Mouse (Mus musculus) heart, embryonic 14.5 days (tissue): Measurements from ENCODE around the gene Zfp296. TPM values are rescaled to one million over a fixed set of nuclear protein-coding genes. Genes with fewer than 3 reads are reported as not detected.

ENCODE experiments used
- ATAC-seq: fragments of 200-750 bp; cut with Nextera tagmentation; 2 replicates; pipeline ENCODE4 v1.8.0; 2017; ENCODE audit warnings: low read depth, moderate TSS enrichment; ENCODE audit not compliant: insufficient number of reproducible peaks, insufficient read depth, low FRiP score
- H3K27ac ChIP-seq, 2 experiments: fragments of 200-500 bp in 1 of 2; fragments of 300-500 bp in 1 of 2; sonication (generic) in 1 of 2; replicated peaks in 1 of 2; 2 replicates each; pipeline ENCODE4 v1.5.1; 2012 to 2014; ENCODE audit warnings: low read depth in 2 of 2, low read length in 2 of 2, control low read depth in 1 of 2, mild to moderate bottlenecking in 1 of 2, mixed read lengths in 1 of 2; ENCODE audit not compliant: control insufficient read depth in 1 of 2, insufficient read depth in 1 of 2
- H3K27me3 ChIP-seq: fragments of 300-500 bp; sonication (generic); 2 replicates; pipeline ENCODE4 v1.6.1; 2014; ENCODE audit warnings: mild to moderate bottlenecking, low read length, control low read depth; ENCODE audit not compliant: control insufficient read depth, insufficient read depth
- H3K36me3 ChIP-seq: fragments of 300-500 bp; sonication (generic); 2 replicates; pipeline ENCODE4 v1.6.1; 2014; ENCODE audit warnings: mild to moderate bottlenecking, control low read depth, low read length, mixed read lengths; ENCODE audit not compliant: control insufficient read depth, insufficient read depth
- H3K4me1 ChIP-seq, 2 experiments: fragments of 200-500 bp in 1 of 2; fragments of 300-500 bp in 1 of 2; sonication (generic) in 1 of 2; 2 replicates each; pipeline ENCODE4 v1.6.1; 2012 to 2014; ENCODE audit warnings: low read length in 2 of 2, control low read depth in 1 of 2, mixed read lengths in 1 of 2; ENCODE audit not compliant: control insufficient read depth in 2 of 2, insufficient read depth in 2 of 2
- H3K4me2 ChIP-seq: fragments of 300-500 bp; sonication (generic); 2 replicates; pipeline ENCODE4 v1.6.1; 2014; ENCODE audit warnings: mild to moderate bottlenecking, low read length
- H3K4me3 ChIP-seq, 2 experiments: fragments of 200-500 bp in 1 of 2; fragments of 300-500 bp in 1 of 2; sonication (generic) in 1 of 2; 2 replicates each; pipeline ENCODE4 v1.5.1; 2012 to 2014; ENCODE audit warnings: low read length in 2 of 2, mild to moderate bottlenecking in 2 of 2, control low read depth in 1 of 2, low read depth in 1 of 2, moderate library complexity in 1 of 2; ENCODE audit not compliant: control insufficient read depth in 1 of 2, insufficient read depth in 1 of 2
- H3K9ac ChIP-seq: fragments of 300-500 bp; sonication (generic); 2 replicates; pipeline ENCODE4 v1.6.1; 2014; ENCODE audit warnings: mild to moderate bottlenecking, low read length
- H3K9me3 ChIP-seq: fragments of 300-500 bp; sonication (generic); 2 replicates; pipeline ENCODE4 v1.6.1; 2016; ENCODE audit warnings: low read length, control low read depth; ENCODE audit not compliant: control insufficient read depth
- WGBS: fragments of 180-500 bp; shearing (Covaris S2); extraction: QIAGEN DNeasy Blood & Tissue Kit; methylation state at CpG from one replicate; pipeline ENCODE4 v1.1.7; 2014; 5-methylcytosine and 5-hydroxymethylcytosine counted together
- polyA plus RNA-seq: library from polyadenylated mRNA; unstranded; fragments of >200 nt; fragmentation: Nextera tagmentation; extraction: Ambion mirVana; gene quantifications from 2 replicates; pipeline ENCODE4 v1.2.1, GENCODE M21; 2014

Zfp296 gene
- polyA plus RNA-seq, 1 experiment from 2014 or later, result 0.38 TPM

DNA sequence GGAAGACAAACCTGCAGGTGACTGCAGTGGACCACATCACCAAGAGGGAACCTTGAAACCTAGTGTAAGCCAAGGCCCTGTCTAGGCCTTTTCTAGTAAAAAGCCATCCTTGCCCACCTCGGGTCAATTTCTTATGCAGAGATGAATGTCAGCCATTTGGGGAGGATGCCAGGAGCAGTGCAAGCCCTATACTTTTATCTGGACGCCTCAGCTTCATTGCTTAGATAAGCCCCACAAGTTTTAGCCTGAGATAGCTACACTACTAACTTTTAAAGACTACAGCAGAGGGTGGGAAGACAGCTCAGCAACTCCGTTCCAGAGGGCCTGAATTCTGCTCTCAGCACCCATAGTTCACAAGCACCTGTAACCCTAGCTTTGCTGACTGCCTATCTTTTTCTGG is 13.2 kb upstream of the Zfp296 start:
- Histone ChIP-seq H3K9me3 (no peaks in the 10 kb centered on the region), H3K9ac (0 out of 2 replicates have a peak overlapping the region, but pooled peaks have one; percentile 97), H3K27me3 (no peaks in the 10 kb centered on the region), H3K4me3 (no peak overlapping the region), H3K36me3 (peaks cover 38% of the 10 kb centered on the region), H3K27ac (no peak overlapping the region), H3K4me2 (no peak overlapping the region), H3K4me1 (peaks cover 12 to 32% of the 10 kb centered on the region in 2 experiments)
- 67% methylated on average over 3 of the region's 3 CpGs for WGBS
- no peak for ATAC-seq

- ATAC-seq, result no peak
- 99% methylated on average over 4 of the region's 4 CpGs for WGBS
- H3K36me3 ChIP-seq, result peaks cover 44% of the 10 kb centered on the region
- H3K4me2 ChIP-seq, result no peak overlapping the region
- no peaks in the 10 kb centered on the region for H3K27me3 ChIP-seq
- no peak overlapping the region for H3K4me3 ChIP-seq
- H3K4me1 ChIP-seq, result peaks cover 9 to 26% of the 10 kb centered on the region in 2 experiments
- no peak overlapping the region for H3K9ac ChIP-seq
- H3K9me3 ChIP-seq, result no peaks in the 10 kb centered on the region
- no peak overlapping the region for H3K27ac ChIP-seq
These were observed 12.6 kb upstream of the Zfp296 start for GRCm38 (mm10) chr7:19564455-19564854.

DNA sequence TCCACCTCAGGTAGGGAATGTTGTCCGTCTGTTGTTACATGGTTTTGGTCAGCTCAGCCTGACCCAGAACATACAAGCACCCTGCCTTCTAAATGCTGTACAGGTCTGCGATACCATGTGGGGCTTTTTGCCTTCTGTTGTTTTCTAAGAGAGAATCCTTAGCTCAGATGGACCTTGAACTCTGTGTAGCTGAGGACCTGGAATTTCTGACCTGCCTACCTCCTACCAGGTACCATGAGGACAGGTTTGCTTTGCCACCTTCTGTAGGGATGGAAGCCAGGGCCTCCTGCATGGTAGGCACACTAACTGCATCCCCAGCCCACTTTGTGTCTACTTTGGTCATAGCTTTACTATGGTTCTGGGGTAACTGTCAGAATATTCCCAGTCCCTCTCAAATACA is 11.3 kb upstream of the Zfp296 start:
- 94% methylated on average over 2 of the region's 2 CpGs for WGBS
- Histone ChIP-seq H3K9me3 (no peaks in the 10 kb centered on the region), H3K36me3 (peaks cover 52% of the 10 kb centered on the region), H3K27me3 (no peaks in the 10 kb centered on the region), H3K4me1 (peaks cover under 1 to 13% of the 10 kb centered on the region in 2 experiments; a peak in 3 of 4 replicates), H3K4me3 (no peak overlapping the region), H3K9ac (no peak overlapping the region), H3K4me2 (no peak overlapping the region), H3K27ac (no peak overlapping the region)
- no peak for ATAC-seq

- Histone ChIP-seq H3K36me3 (peaks cover 52% of the 10 kb centered on the region), H3K27ac (no peak overlapping the region), H3K4me2 (no peak overlapping the region), H3K9me3 (no peaks in the 10 kb centered on the region), H3K27me3 (no peaks in the 10 kb centered on the region), H3K9ac (no peak overlapping the region), H3K4me3 (no peak overlapping the region), H3K4me1 (peaks cover 2 to 20% of the 10 kb centered on the region in 2 experiments; a peak in 3 of 4 replicates)
- ATAC-seq, result no peak
- WGBS, result 90% methylated on average over 8 of the region's 8 CpGs
These were observed 9.7 kb upstream of the Zfp296 start for GRCm38 (mm10) chr7:19567426-19567825.

DNA sequence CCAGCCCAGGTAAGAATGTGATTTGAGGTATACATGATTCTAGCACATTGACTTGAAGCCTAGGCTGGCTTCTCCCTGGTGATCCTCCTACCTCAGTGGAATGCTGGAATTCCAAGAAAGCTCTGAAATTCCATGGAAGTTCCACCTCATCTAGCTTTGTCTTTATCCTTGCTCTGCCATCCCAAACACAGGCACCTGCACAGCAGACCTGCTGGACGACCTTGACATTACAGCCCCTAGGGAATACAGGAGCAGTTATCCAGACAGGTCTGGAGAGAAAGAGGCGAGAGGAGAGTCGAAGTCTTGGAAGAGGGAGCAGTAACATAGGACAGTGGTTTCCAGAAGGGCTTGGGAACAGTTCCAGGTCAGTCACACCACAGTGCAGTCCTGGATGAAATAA is 7.4 kb upstream of the Zfp296 start:
- peaks cover 47% of the 10 kb centered on the region for H3K36me3 ChIP-seq
- H3K9me3 ChIP-seq, result no peaks in the 10 kb centered on the region
- 85% methylated on average over 3 of the region's 3 CpGs for WGBS

GRCm38 (mm10) chr7:19572926-19573775 is 3.9 kb upstream of the Zfp296 start:
- Histone ChIP-seq H3K4me3 (peak overlapping the region; percentile 64 to 89), H3K4me2 (peak overlapping the region; percentile 78), H3K4me1 (peaks cover 17 to 25% of the 10 kb centered on the region in 2 experiments; a peak in 3 of 4 replicates), H3K9me3 (no peaks in the 10 kb centered on the region), H3K27ac (peak overlapping the region; percentile 80 to 83), H3K36me3 (peaks cover 21% of the 10 kb centered on the region), H3K9ac (peak overlapping the region; percentile 77), H3K27me3 (peaks cover 23% of the 10 kb centered on the region)
- ATAC-seq, result peak; percentile 75
- under 1% methylated on average over 53 of the region's 53 CpGs for WGBS

More for the DNA sequence above, 7.4 kb upstream of the Zfp296 start:
- Histone ChIP-seq H3K9ac (no peak overlapping the region), H3K4me2 (no peak overlapping the region), H3K27ac (no peak overlapping the region), H3K4me3 (no peak overlapping the region), H3K27me3 (no peaks in the 10 kb centered on the region), H3K4me1 (peaks cover 6 to 12% of the 10 kb centered on the region in 2 experiments; a peak in 3 of 4 replicates)
- ATAC-seq, result no peak

GRCm38 (mm10) chr7:19573776-19574140 is 3.3 kb upstream of the Zfp296 start:
- 14% methylated on average over 16 of the region's 16 CpGs for WGBS

More at GRCm38 (mm10) chr7:19573776-19574140, 3.3 kb upstream of the Zfp296 start:
- H3K9ac ChIP-seq, result peak overlapping the region; percentile 77
- peak overlapping the region; percentile 64 to 89 for H3K4me3 ChIP-seq
- peaks cover 29% of the 10 kb centered on the region for H3K27me3 ChIP-seq
- H3K36me3 ChIP-seq, result peaks cover 15% of the 10 kb centered on the region
- H3K4me2 ChIP-seq, result peak overlapping the region; percentile 78
- no peaks in the 10 kb centered on the region for H3K9me3 ChIP-seq
- H3K4me1 ChIP-seq, result peaks cover 17 to 25% of the 10 kb centered on the region in 2 experiments; a peak in 3 of 4 replicates
- peak overlapping the region in 1 of 2 experiments; percentile 80; a peak in 2 of 4 replicates for H3K27ac ChIP-seq
- no peak for ATAC-seq
